Mouse (Mus musculus): Measurements from ENCODE around the gene Slc25a54. TPM values are rescaled to one million over a fixed set of nuclear protein-coding genes. Genes with fewer than 3 reads are reported as not detected.

Gene Slc25a54
- polyA plus RNA-seq, 1 experiment from 2014 or later = not detected

GRCm38 (mm10) chr3:109046428-109046827, 33.8 kb upstream of the Slc25a54 start:
- no peak overlapping the region for H3K27ac ChIP-seq (ENCODE audit: low read depth)
- no peaks in the 10 kb centered on the region for H3K36me3 ChIP-seq (replicated peaks; ENCODE audit: insufficient read depth, low read length)
- no peak overlapping the region for H3K9ac ChIP-seq (replicated peaks)
- no peaks in the 10 kb centered on the region for H3K9me3 ChIP-seq (ENCODE audit: low read length)
- ATAC-seq (no peak), DNase-seq (no peak)
- WGBS (ENCODE audit: insufficient replicate concordance) = 54% methylated on average over 3 of the region's 3 CpGs
- no peak overlapping the region for H3K4me2 ChIP-seq (ENCODE audit: low read depth, low read length)
- H3K27me3 ChIP-seq (ENCODE audit: insufficient read depth, low read length) = no peaks in the 10 kb centered on the region
- TF ChIP-seq EP300 (IDR thresholded peaks at IDR 0.05; ENCODE audit: low read depth) = no peak
- TF ChIP-seq CTCF (IDR thresholded peaks at IDR 0.05; ENCODE audit: low read depth) = no peak
- no peak overlapping the region for H3K4me3 ChIP-seq (ENCODE audit: low read depth, low read length)
- peaks cover 1% of the 10 kb centered on the region; the same call in 1 of the 2 replicates for H3K4me1 ChIP-seq (ENCODE audit: insufficient read depth)

DNA sequence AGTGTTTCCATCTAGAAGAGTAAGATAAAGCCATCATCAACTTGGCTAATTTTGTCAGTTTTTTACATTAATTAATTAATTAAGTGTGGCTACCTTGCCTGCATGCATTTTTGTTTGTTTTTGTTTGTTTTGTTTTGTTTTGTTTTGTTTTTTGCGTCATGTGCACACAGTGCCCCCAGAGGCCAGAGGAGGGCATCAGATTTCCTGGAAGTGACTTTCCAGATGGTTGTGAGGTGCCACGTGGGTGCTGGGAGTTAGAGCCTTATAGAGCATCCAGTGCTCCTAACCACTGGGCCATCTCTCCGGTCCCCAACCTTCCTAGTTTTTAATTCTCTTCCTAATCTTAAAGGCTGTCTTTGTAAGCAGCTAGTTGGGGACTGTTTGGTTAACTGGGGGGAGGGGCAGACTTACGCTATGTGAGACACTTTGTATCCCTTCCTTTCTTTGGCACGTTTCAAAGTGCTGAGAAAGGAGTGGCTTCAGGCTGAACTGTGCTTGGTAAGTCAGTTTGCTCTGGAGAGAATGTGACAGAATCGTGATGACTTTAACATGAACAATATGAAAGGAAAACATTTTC, 32.5 kb upstream of the Slc25a54 start:
- peaks cover 5% of the 10 kb centered on the region; the same call in 1 of the 2 replicates for H3K4me1 ChIP-seq (ENCODE audit: insufficient read depth)
- H3K27ac ChIP-seq (ENCODE audit: low read depth) = no peak overlapping the region
- TF ChIP-seq EP300 (IDR thresholded peaks at IDR 0.05; ENCODE audit: low read depth) = no peak
- TF ChIP-seq CTCF (IDR thresholded peaks at IDR 0.05; ENCODE audit: low read depth) = peak; percentile 34
- DNase-seq = no peak
- H3K4me3 ChIP-seq (ENCODE audit: low read depth, low read length) = no peak overlapping the region
- no peaks in the 10 kb centered on the region for H3K27me3 ChIP-seq (ENCODE audit: insufficient read depth, low read length)
- no peaks in the 10 kb centered on the region for H3K36me3 ChIP-seq (replicated peaks; ENCODE audit: insufficient read depth, low read length)
- 38% methylated on average over 6 of the region's 6 CpGs for WGBS (ENCODE audit: insufficient replicate concordance)
- no peak overlapping the region for H3K4me2 ChIP-seq (ENCODE audit: low read depth, low read length)
- H3K9ac ChIP-seq (replicated peaks) = no peak overlapping the region
- H3K9me3 ChIP-seq (ENCODE audit: low read length) = no peaks in the 10 kb centered on the region
- ATAC-seq = no peak

DNA sequence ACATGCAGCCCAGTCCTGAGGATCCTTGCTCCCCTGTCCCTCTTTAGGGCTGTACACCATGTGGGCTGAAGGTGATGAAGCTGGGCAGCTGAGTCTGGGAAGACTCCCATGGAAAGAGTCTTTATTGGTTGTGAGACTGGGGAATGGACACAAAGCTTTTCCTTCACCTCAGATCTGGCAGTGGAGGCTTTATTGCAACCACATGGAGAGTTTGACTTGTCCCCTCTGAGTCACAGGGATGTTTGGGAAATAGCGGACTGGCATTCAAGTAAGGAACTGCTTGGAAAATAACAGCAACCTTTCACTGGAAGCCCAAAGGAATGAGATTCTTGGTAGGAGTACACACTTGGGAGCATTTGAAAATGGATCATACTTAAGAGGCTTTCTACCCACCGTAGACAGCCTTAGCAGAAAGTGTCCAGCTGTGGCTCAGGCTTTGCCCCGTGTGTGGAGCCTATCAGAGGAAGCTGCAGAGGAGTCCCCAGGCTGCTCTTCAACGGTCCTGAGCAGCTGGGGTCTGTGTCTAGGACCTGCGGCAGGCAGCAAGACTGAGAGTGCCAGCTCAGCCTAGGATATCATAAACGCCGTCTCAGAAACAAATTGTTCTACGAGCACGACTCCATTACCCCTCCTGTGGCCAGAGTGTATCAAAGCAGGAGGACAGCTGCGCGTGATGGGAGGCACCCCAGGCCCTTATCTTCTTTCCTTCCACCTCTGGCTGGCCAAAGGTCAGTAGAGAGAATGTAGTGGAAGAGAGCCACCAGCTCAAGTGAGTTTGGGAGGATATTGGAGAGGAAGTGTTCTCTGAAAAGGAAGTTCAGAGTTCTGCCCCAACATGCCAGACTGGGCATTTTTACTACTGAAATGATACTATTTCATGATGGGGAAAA, 29.0 kb upstream of the Slc25a54 start:
- peak overlapping the region; percentile 30; the same call in 1 of the 2 replicates for H3K27ac ChIP-seq (ENCODE audit: low read depth)
- H3K9me3 ChIP-seq (ENCODE audit: low read length) = no peaks in the 10 kb centered on the region
- no peak for DNase-seq
- peak; percentile 44; the same call in 1 of the 2 replicates for ATAC-seq
- WGBS (ENCODE audit: insufficient replicate concordance) = 19% methylated on average over 11 of the region's 11 CpGs
- H3K4me2 ChIP-seq (ENCODE audit: low read depth, low read length) = peak overlapping the region; percentile 18; the same call in 1 of the 2 replicates
- peaks cover 5% of the 10 kb centered on the region; the same call in 1 of the 2 replicates for H3K4me1 ChIP-seq (ENCODE audit: insufficient read depth)
- TF ChIP-seq EP300 (IDR thresholded peaks at IDR 0.05; ENCODE audit: low read depth) = no peak
- peak; percentile 40 for TF ChIP-seq CTCF (IDR thresholded peaks at IDR 0.05; ENCODE audit: low read depth)
- no peaks in the 10 kb centered on the region for H3K36me3 ChIP-seq (replicated peaks; ENCODE audit: insufficient read depth, low read length)
- H3K27me3 ChIP-seq (ENCODE audit: insufficient read depth, low read length) = no peaks in the 10 kb centered on the region
- no peak overlapping the region for H3K4me3 ChIP-seq (ENCODE audit: low read depth, low read length)
- H3K9ac ChIP-seq (replicated peaks) = no peak overlapping the region

DNA sequence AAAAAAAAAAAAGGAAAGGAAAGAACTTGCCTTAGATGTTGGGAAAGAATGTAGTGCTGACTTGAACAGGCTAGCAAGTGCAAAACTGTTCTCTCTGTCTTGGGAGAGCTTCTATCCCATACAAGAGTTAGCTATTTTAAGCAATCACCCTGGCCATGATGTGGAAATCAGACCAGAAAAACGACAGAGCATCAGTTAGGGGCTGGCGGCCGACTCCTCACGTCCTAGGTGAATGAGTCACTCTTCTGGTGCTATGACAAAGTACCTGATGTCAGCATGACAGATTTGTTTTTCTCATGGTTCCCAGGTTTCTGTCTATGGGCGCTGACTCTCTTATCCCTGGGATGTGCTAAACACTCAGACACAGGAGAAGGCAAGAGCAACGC, 28.3 kb upstream of the Slc25a54 start:
- Histone ChIP-seq H3K4me3 (ENCODE audit: low read depth, low read length) (no peak overlapping the region), H3K9me3 (ENCODE audit: low read length) (no peaks in the 10 kb centered on the region), H3K27me3 (ENCODE audit: insufficient read depth, low read length) (no peaks in the 10 kb centered on the region), H3K4me1 (ENCODE audit: insufficient read depth) (peaks cover 5% of the 10 kb centered on the region; the same call in 1 of the 2 replicates), H3K9ac (replicated peaks) (no peak overlapping the region), H3K36me3 (replicated peaks; ENCODE audit: insufficient read depth, low read length) (no peaks in the 10 kb centered on the region), H3K27ac (ENCODE audit: low read depth) (no peak overlapping the region), H3K4me2 (ENCODE audit: low read depth, low read length) (peak overlapping the region; percentile 18; the same call in 1 of the 2 replicates)
- ATAC-seq (0 out of 2 replicates have a peak, but pooled peaks have one; percentile 3), DNase-seq (no peak)
- 58% methylated on average over 6 of the region's 6 CpGs for WGBS (ENCODE audit: insufficient replicate concordance)
- TF ChIP-seq CTCF (IDR thresholded peaks at IDR 0.05; ENCODE audit: low read depth) = no peak
- TF ChIP-seq EP300 (IDR thresholded peaks at IDR 0.05; ENCODE audit: low read depth) = no peak

GRCm38 (mm10) chr3:109059903-109060302, 20.4 kb upstream of the Slc25a54 start:
- ATAC-seq = no peak
- DNase-seq = no peak
- H3K36me3 ChIP-seq (replicated peaks; ENCODE audit: insufficient read depth, low read length) = no peaks in the 10 kb centered on the region
- H3K27ac ChIP-seq (ENCODE audit: low read depth) = no peak overlapping the region
- H3K4me2 ChIP-seq (ENCODE audit: low read depth, low read length) = no peak overlapping the region
- TF ChIP-seq EP300 (IDR thresholded peaks at IDR 0.05; ENCODE audit: low read depth) (no peak), CTCF (IDR thresholded peaks at IDR 0.05; ENCODE audit: low read depth) (no peak)
- H3K4me3 ChIP-seq (ENCODE audit: low read depth, low read length) = no peak overlapping the region
- H3K9ac ChIP-seq (replicated peaks) = no peak overlapping the region
- 73% methylated on average over 8 of the region's 8 CpGs for WGBS (ENCODE audit: insufficient replicate concordance)
- H3K27me3 ChIP-seq (ENCODE audit: insufficient read depth, low read length) = no peaks in the 10 kb centered on the region
- H3K4me1 ChIP-seq (ENCODE audit: insufficient read depth) = no peaks in the 10 kb centered on the region
- no peaks in the 10 kb centered on the region for H3K9me3 ChIP-seq (ENCODE audit: low read length)

DNA sequence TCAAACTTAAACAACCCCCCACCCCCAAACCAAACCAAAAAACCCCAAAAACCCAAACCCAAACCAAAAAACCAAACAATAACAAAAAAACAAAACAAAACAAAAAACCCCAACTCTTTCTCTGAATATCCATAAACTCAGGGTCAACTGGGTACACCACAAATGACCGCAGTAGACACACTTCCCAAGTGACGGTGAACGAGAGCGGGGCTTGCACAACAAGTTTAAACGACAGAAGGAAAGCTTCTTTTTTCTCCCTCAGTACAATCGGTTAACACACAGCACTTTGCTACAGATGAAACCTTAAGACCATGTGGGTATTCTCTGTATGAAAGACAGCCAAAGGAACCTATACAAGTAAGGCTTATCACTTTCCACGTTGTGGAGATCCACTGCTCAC, 17.9 kb upstream of the Slc25a54 start:
- 46% methylated on average over 7 of the region's 7 CpGs for WGBS (ENCODE audit: insufficient replicate concordance)
- DNase-seq (no peak), ATAC-seq (no peak)
- Histone ChIP-seq H3K4me1 (ENCODE audit: insufficient read depth) (no peaks in the 10 kb centered on the region), H3K4me2 (ENCODE audit: low read depth, low read length) (no peak overlapping the region), H3K27me3 (ENCODE audit: insufficient read depth, low read length) (no peaks in the 10 kb centered on the region), H3K27ac (ENCODE audit: low read depth) (no peak overlapping the region), H3K9ac (replicated peaks) (no peak overlapping the region), H3K4me3 (ENCODE audit: low read depth, low read length) (no peak overlapping the region), H3K36me3 (replicated peaks; ENCODE audit: insufficient read depth, low read length) (no peaks in the 10 kb centered on the region), H3K9me3 (ENCODE audit: low read length) (no peaks in the 10 kb centered on the region)
- TF ChIP-seq CTCF (IDR thresholded peaks at IDR 0.05; ENCODE audit: low read depth) = no peak
- TF ChIP-seq EP300 (IDR thresholded peaks at IDR 0.05; ENCODE audit: low read depth) = no peak
